Mouse (Mus musculus): ENCODE results near the gene Ralgapa2. TPM values are rescaled to one million over a fixed set of nuclear protein-coding genes. Genes with fewer than 3 reads are reported as not detected.

Ralgapa2 gene
- polyA plus RNA-seq, 1 experiment: 0.01 TPM

- Histone ChIP-seq H3K27me3 (ENCODE audit: control insufficient read depth) (no peaks in the 10 kb centered on the region), H3K9me3 (ENCODE audit: control insufficient read depth, low read length) (no peaks in the 10 kb centered on the region), H3K36me3 (ENCODE audit: control insufficient read depth) (peaks cover 8% of the 10 kb centered on the region; the same call in 1 of the 2 replicates), H3K4me3 (replicated peaks) (no peak overlapping the region), H3K4me1 (ENCODE audit: control insufficient read depth) (peaks cover 2% of the 10 kb centered on the region; the same call in 1 of the 2 replicates)
- TF ChIP-seq TAL1 (IDR thresholded peaks at IDR 0.05; ENCODE audit: low read length): no peak
- TF ChIP-seq GATA1 (IDR thresholded peaks at IDR 0.05; ENCODE audit: low read length): no peak
Measured at GRCm38 (mm10) chr2:146425235-146425634, 86.9 kb downstream of the Ralgapa2 start.

DNA sequence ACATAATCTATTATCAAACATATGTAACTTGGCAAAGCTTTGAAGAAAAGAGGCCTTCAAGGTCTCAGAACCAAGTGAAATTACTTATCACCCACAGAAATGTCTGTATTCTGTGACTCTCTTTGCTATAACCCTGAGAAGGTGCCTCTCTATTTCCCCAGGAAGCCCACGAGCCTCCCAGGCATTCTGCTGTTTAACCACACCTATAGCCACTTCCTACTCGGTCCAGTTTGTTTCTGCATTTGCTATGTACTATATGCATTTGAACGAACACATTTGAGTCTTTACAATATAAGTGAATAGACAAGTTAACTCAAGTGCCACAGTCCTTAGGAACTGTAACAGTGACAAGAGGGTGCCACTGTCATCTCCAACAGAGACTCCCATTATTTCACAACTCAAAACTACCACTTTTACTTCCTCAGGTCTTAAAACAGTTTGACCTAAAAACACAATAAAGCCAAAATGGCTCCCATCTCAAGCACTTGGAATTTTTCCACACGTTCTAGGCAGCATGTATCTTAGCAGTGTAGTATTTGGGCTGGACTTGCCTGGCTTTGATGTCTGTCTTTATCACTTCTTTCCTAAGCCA lies 88.3 kb downstream of the Ralgapa2 start:
- H3K4me1 ChIP-seq (ENCODE audit: control insufficient read depth): peaks cover 2% of the 10 kb centered on the region; the same call in 1 of the 2 replicates
- H3K36me3 ChIP-seq (ENCODE audit: control insufficient read depth): peaks cover 8% of the 10 kb centered on the region; the same call in 1 of the 2 replicates
- TF ChIP-seq TAL1 (IDR thresholded peaks at IDR 0.05; ENCODE audit: low read length) (no peak), GATA1 (IDR thresholded peaks at IDR 0.05; ENCODE audit: low read length) (no peak)
- no peaks in the 10 kb centered on the region for H3K9me3 ChIP-seq (ENCODE audit: control insufficient read depth, low read length)
- no peaks in the 10 kb centered on the region for H3K27me3 ChIP-seq (ENCODE audit: control insufficient read depth)
- no peak overlapping the region for H3K4me3 ChIP-seq (replicated peaks)

- TF ChIP-seq TAL1 (IDR thresholded peaks at IDR 0.05; ENCODE audit: low read length) (no peak), GATA1 (IDR thresholded peaks at IDR 0.05; ENCODE audit: low read length) (no peak)
- Histone ChIP-seq H3K4me3 (replicated peaks) (no peak overlapping the region), H3K27me3 (ENCODE audit: control insufficient read depth) (no peaks in the 10 kb centered on the region), H3K4me1 (ENCODE audit: control insufficient read depth) (peaks cover 2% of the 10 kb centered on the region; the same call in 1 of the 2 replicates), H3K9me3 (ENCODE audit: control insufficient read depth, low read length) (no peaks in the 10 kb centered on the region), H3K36me3 (ENCODE audit: control insufficient read depth) (peaks cover 8% of the 10 kb centered on the region; the same call in 1 of the 2 replicates)
Measured at GRCm38 (mm10) chr2:146423032-146423691, 89.0 kb downstream of the Ralgapa2 start.

- no peak overlapping the region for H3K4me3 ChIP-seq (replicated peaks)
- peaks cover 3% of the 10 kb centered on the region; the same call in 1 of the 2 replicates for H3K36me3 ChIP-seq (ENCODE audit: control insufficient read depth)
- H3K9me3 ChIP-seq (ENCODE audit: control insufficient read depth, low read length): no peaks in the 10 kb centered on the region
- no peaks in the 10 kb centered on the region for H3K27me3 ChIP-seq (ENCODE audit: control insufficient read depth)
- no peaks in the 10 kb centered on the region for H3K4me1 ChIP-seq (ENCODE audit: control insufficient read depth)
- no peak for TF ChIP-seq GATA1 (IDR thresholded peaks at IDR 0.05; ENCODE audit: low read length)
- TF ChIP-seq TAL1 (IDR thresholded peaks at IDR 0.05; ENCODE audit: low read length): no peak
Measured at GRCm38 (mm10) chr2:146416283-146416682, 95.9 kb downstream of the Ralgapa2 start.

GRCm38 (mm10) chr2:146414484-146415291 lies 97.5 kb downstream of the Ralgapa2 start:
- H3K4me3 ChIP-seq (replicated peaks): no peak overlapping the region
- H3K36me3 ChIP-seq (ENCODE audit: control insufficient read depth): peaks cover 4% of the 10 kb centered on the region; the same call in 1 of the 2 replicates
- TF ChIP-seq TAL1 (IDR thresholded peaks at IDR 0.05; ENCODE audit: low read length): no peak
- no peak for TF ChIP-seq GATA1 (IDR thresholded peaks at IDR 0.05; ENCODE audit: low read length)
- no peaks in the 10 kb centered on the region for H3K9me3 ChIP-seq (ENCODE audit: control insufficient read depth, low read length)
- no peaks in the 10 kb centered on the region for H3K4me1 ChIP-seq (ENCODE audit: control insufficient read depth)
- H3K27me3 ChIP-seq (ENCODE audit: control insufficient read depth): no peaks in the 10 kb centered on the region

GRCm38 (mm10) chr2:146412733-146413132 lies 99.4 kb downstream of the Ralgapa2 start:
- Histone ChIP-seq H3K27me3 (ENCODE audit: control insufficient read depth) (no peaks in the 10 kb centered on the region), H3K9me3 (ENCODE audit: control insufficient read depth, low read length) (no peaks in the 10 kb centered on the region), H3K36me3 (ENCODE audit: control insufficient read depth) (peaks cover 4% of the 10 kb centered on the region; the same call in 1 of the 2 replicates), H3K4me3 (replicated peaks) (no peak overlapping the region), H3K4me1 (ENCODE audit: control insufficient read depth) (no peaks in the 10 kb centered on the region)
- TF ChIP-seq TAL1 (IDR thresholded peaks at IDR 0.05; ENCODE audit: low read length) (no peak), GATA1 (IDR thresholded peaks at IDR 0.05; ENCODE audit: low read length) (no peak)

GRCm38 (mm10) chr2:146411904-146412303 lies 100.2 kb downstream of the Ralgapa2 start:
- Histone ChIP-seq H3K4me1 (ENCODE audit: control insufficient read depth) (no peaks in the 10 kb centered on the region), H3K9me3 (ENCODE audit: control insufficient read depth, low read length) (no peaks in the 10 kb centered on the region), H3K36me3 (ENCODE audit: control insufficient read depth) (peaks cover 4% of the 10 kb centered on the region; the same call in 1 of the 2 replicates), H3K27me3 (ENCODE audit: control insufficient read depth) (no peaks in the 10 kb centered on the region), H3K4me3 (replicated peaks) (no peak overlapping the region)
- TF ChIP-seq GATA1 (IDR thresholded peaks at IDR 0.05; ENCODE audit: low read length): no peak
- no peak for TF ChIP-seq TAL1 (IDR thresholded peaks at IDR 0.05; ENCODE audit: low read length)

- Histone ChIP-seq H3K4me3 (replicated peaks) (no peak overlapping the region), H3K9me3 (ENCODE audit: control insufficient read depth, low read length) (no peaks in the 10 kb centered on the region), H3K4me1 (ENCODE audit: control insufficient read depth) (no peaks in the 10 kb centered on the region), H3K36me3 (ENCODE audit: control insufficient read depth) (peaks cover 8% of the 10 kb centered on the region), H3K27me3 (ENCODE audit: control insufficient read depth) (no peaks in the 10 kb centered on the region)
- no peak for TF ChIP-seq TAL1 (IDR thresholded peaks at IDR 0.05; ENCODE audit: low read length)
- TF ChIP-seq GATA1 (IDR thresholded peaks at IDR 0.05; ENCODE audit: low read length): no peak
Measured at GRCm38 (mm10) chr2:146407078-146407477, 105.1 kb downstream of the Ralgapa2 start.

DNA sequence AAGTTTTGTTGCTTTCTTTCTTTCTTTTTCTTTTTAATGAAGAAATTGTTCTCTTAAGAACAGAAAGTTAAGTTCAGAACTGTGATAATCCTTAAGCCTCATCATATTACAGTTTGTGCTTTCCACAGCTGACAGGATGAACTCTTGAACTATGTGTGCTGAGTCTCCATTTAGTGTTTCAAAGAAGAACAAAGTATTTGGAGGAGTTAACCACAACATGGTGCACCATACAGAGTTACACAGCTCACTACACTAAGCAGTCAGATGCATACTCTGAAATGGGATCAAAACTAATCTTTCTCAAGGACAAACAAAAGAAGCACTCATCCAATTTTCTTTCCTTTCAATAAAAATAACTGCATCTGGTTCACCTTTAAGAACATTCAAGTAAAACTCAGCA lies 110.6 kb downstream of the Ralgapa2 start:
- Histone ChIP-seq H3K4me1 (ENCODE audit: control insufficient read depth) (no peaks in the 10 kb centered on the region), H3K9me3 (ENCODE audit: control insufficient read depth, low read length) (no peaks in the 10 kb centered on the region), H3K27me3 (ENCODE audit: control insufficient read depth) (no peaks in the 10 kb centered on the region), H3K4me3 (replicated peaks) (no peak overlapping the region), H3K36me3 (ENCODE audit: control insufficient read depth) (peaks cover 4% of the 10 kb centered on the region)
- TF ChIP-seq TAL1 (IDR thresholded peaks at IDR 0.05; ENCODE audit: low read length) (no peak), GATA1 (IDR thresholded peaks at IDR 0.05; ENCODE audit: low read length) (no peak)

Data from erythroblast, embryonic 14.5 days (primary cell).